ENCODE assay signal across 8 mouse cellular contexts in genomic region chr6:86523242-86523754, GRCm38 (mm10). TPM values are rescaled to one million over a fixed set of nuclear protein-coding genes. Genes with fewer than 3 reads are reported as not detected.
DNase-seq lines count a peak whose midpoint lies in the region; ATAC-seq and TF ChIP-seq lines count a peak whose summit lies in the region.

No protein-coding gene starts in this region.

- DNase-seq in heart, adult 2 months = no peak
- DNase-seq in heart, postnatal 10 days = no peak
- DNase-seq in forebrain, embryonic 11.5 days (ENCODE audit: low spot score) = no peak
- no peak for DNase-seq in right cerebral cortex, postnatal 25 days
- DNase-seq in urinary bladder, adult 2 months (ENCODE audit: low spot score) = no peak
- DNase-seq in cerebellum, postnatal 25 days = no peak

- H3K4me3 ChIP-seq in heart, adult 2 months = peak overlapping the region; percentile 65
- H3K4me3 ChIP-seq in C2C12 (ENCODE audit: insufficient read depth, poor library complexity, severe bottlenecking) = peak overlapping the region; percentile 90
- peak overlapping the region; percentile 98 for H3K4me3 ChIP-seq in forebrain, embryonic 11.5 days (ENCODE audit: low read depth, low read length)
- H3K4me3 ChIP-seq in liver, embryonic 12.5 days = peak overlapping the region; percentile 90

- no peak for TF ChIP-seq POLR2A in heart, adult 2 months (IDR thresholded peaks at IDR 0.05; ENCODE audit: insufficient read depth, low read depth, low read length)

- no peak for TF ChIP-seq EP300 in heart, adult 2 months (IDR thresholded peaks at IDR 0.05; ENCODE audit: insufficient read depth, low read depth, low read length)

- H3K27me3 ChIP-seq in heart, adult 2 months (ENCODE audit: control insufficient read depth, insufficient read depth, low read length) = no peaks in the 10 kb centered on the region
- H3K27me3 ChIP-seq in C2C12 (ENCODE audit: control insufficient read depth, insufficient read depth, insufficient read length) = no peaks in the 10 kb centered on the region
- H3K27me3 ChIP-seq in forebrain, embryonic 11.5 days (ENCODE audit: control insufficient read depth, insufficient read depth, low read length) = no peaks in the 10 kb centered on the region
- no peaks in the 10 kb centered on the region for H3K27me3 ChIP-seq in liver, embryonic 12.5 days (replicated peaks)

- peak overlapping the region; percentile 100; the same call in 1 of the 2 replicates for H3K27ac ChIP-seq in heart, adult 2 months
- peak overlapping the region; percentile 75; the same call in 1 of the 2 replicates for H3K27ac ChIP-seq in forebrain, embryonic 11.5 days (ENCODE audit: low read depth, low read length)
- peak overlapping the region; percentile 82 for H3K27ac ChIP-seq in liver, embryonic 12.5 days

- H3K36me3 ChIP-seq in heart, adult 2 months (ENCODE audit: control insufficient read depth, insufficient read depth, low read length) = peaks cover 15% of the 10 kb centered on the region
- H3K36me3 ChIP-seq in C2C12 (ENCODE audit: control insufficient read depth, insufficient read depth) = peaks cover 30% of the 10 kb centered on the region
- H3K36me3 ChIP-seq in forebrain, embryonic 11.5 days (ENCODE audit: control insufficient read depth, insufficient read depth, low read length) = no peaks in the 10 kb centered on the region; the same call in 1 of the 2 replicates
- peaks cover 39% of the 10 kb centered on the region for H3K36me3 ChIP-seq in liver, embryonic 12.5 days

- peaks cover 37% of the 10 kb centered on the region for H3K79me3 ChIP-seq in C2C12 (ENCODE audit: low read depth)

- peaks cover 9% of the 10 kb centered on the region for H3K79me2 ChIP-seq in heart, adult 2 months (replicated peaks; ENCODE audit: control insufficient read depth, insufficient read depth, low read length)
- H3K79me2 ChIP-seq in C2C12 (ENCODE audit: control insufficient read depth, insufficient read depth) = peaks cover 49% of the 10 kb centered on the region

- 17% methylated on average over 3 of the region's 3 CpGs for WGBS in heart, adult 2 months
- WGBS in forebrain, embryonic 11.5 days = 40% methylated on average over 3 of the region's 3 CpGs
- 36% methylated on average over 3 of the region's 3 CpGs for WGBS in liver, embryonic 12.5 days (ENCODE audit: insufficient replicate concordance)

- intact Hi-C loops in heart, adult 2 months (cut with DNase I) = no loop called here
- intact Hi-C loops in heart, postnatal 10 days (cut with DNase I) = no loop called here

- H3K4me1 ChIP-seq in heart, adult 2 months (ENCODE audit: control insufficient read depth, insufficient read depth, low read length) = peaks cover 6% of the 10 kb centered on the region
- H3K4me1 ChIP-seq in forebrain, embryonic 11.5 days (replicated peaks; ENCODE audit: control insufficient read depth, insufficient read depth, low read length) = peaks cover 2% of the 10 kb centered on the region; the same call in 1 of the 2 replicates
- peaks cover 29% of the 10 kb centered on the region for H3K4me1 ChIP-seq in liver, embryonic 12.5 days

- H3ac ChIP-seq in C2C12 (ENCODE audit: control insufficient read depth, insufficient read length, low read depth) = peak overlapping the region; percentile 82

- no peak for TF ChIP-seq CTCF in heart, adult 2 months (IDR thresholded peaks at IDR 0.05)
- TF ChIP-seq CTCF in C2C12 (IDR thresholded peaks at IDR 0.05; ENCODE audit: control insufficient read depth, insufficient read depth, insufficient read length) = no peak

- H3K9ac ChIP-seq in heart, adult 2 months (ENCODE audit: low read depth, low read length) = peak overlapping the region; percentile 61
- peak overlapping the region; percentile 91 for H3K9ac ChIP-seq in forebrain, embryonic 11.5 days (ENCODE audit: low read length)
- peak overlapping the region; percentile 96 for H3K9ac ChIP-seq in liver, embryonic 12.5 days

- ATAC-seq in forebrain, embryonic 11.5 days (replicated peaks; ENCODE audit: low FRiP score) = no peak
- ATAC-seq in liver, embryonic 12.5 days = no peak

- no peaks in the 10 kb centered on the region for H3K9me3 ChIP-seq in forebrain, embryonic 11.5 days (ENCODE audit: control insufficient read depth, low read length)
- no peaks in the 10 kb centered on the region for H3K9me3 ChIP-seq in liver, embryonic 12.5 days (replicated peaks)

- H3K4me2 ChIP-seq in forebrain, embryonic 11.5 days (ENCODE audit: low read depth, low read length, severe bottlenecking) = peak overlapping the region; percentile 73
- H3K4me2 ChIP-seq in liver, embryonic 12.5 days = peak overlapping the region; percentile 95

TF ChIP-seq in C2C12, 6 proteins besides CTCF, POLR2A, EP300 and RAD21:
- TF ChIP-seq USF1 (IDR thresholded peaks at IDR 0.05; ENCODE audit: low read depth) (no peak), FOSL1 (IDR thresholded peaks at IDR 0.05; ENCODE audit: insufficient read depth, low read length, poor library complexity, severe bottlenecking) (no peak), MAX (IDR thresholded peaks at IDR 0.05) (no peak), MYOG (IDR thresholded peaks at IDR 0.05; ENCODE audit: control insufficient read depth, extremely low read depth, insufficient read length) (no peak), MYOD1 (IDR thresholded peaks at IDR 0.05; ENCODE audit: control insufficient read depth, insufficient read length, low read depth) (no peak), CEBPB (IDR thresholded peaks at IDR 0.05; ENCODE audit: low read depth) (no peak)

RNA-seq across cellular contexts. Expression of gene Pcbp1, which starts 2.8 kb away (rescaled TPM):
- total RNA-seq in heart, adult 2 months (2021) = 100 to 1,000 TPM; 155 to 164 TPM
- 72.9 and 85.8 TPM in 2 replicates for polyA plus RNA-seq in heart, adult 2 months (2012; rRNA removed)
- 100 to 1,000 TPM; 205 to 210 TPM for total RNA-seq in heart, postnatal 10 days (2021)
- 453 TPM for polyA plus RNA-seq in C2C12 (2012; fragmentation: generic; extraction: Trizol)
- polyA plus RNA-seq in forebrain, embryonic 11.5 days (2014; fragmentation: Nextera tagmentation; extraction: Ambion mirVana) = 573 and 583 TPM in 2 replicates
- 465 and 466 TPM in 2 replicates for polyA plus RNA-seq in liver, embryonic 12.5 days (2016; fragmentation: Nextera tagmentation; extraction: Ambion mirVana)
- polyA plus RNA-seq in urinary bladder, adult 2 months (2012; rRNA removed) = 153 and 183 TPM in 2 replicates
